Mouse (Mus musculus) stomach, postnatal 0 days (tissue): ENCODE results near the gene Zfyve21.

Experiments used
- CTCF ChIP-seq: IDR thresholded peaks from 2 replicates; pipeline ENCODE4 v1.5.1; 2016; ENCODE audit warnings: antibody characterized with exemption, low read depth, mild to moderate bottlenecking, moderate library complexity
- EP300 ChIP-seq: optimal IDR thresholded peaks from 2 replicates; pipeline ENCODE3; 2016; ENCODE audit warnings: antibody characterized with exemption

DNA sequence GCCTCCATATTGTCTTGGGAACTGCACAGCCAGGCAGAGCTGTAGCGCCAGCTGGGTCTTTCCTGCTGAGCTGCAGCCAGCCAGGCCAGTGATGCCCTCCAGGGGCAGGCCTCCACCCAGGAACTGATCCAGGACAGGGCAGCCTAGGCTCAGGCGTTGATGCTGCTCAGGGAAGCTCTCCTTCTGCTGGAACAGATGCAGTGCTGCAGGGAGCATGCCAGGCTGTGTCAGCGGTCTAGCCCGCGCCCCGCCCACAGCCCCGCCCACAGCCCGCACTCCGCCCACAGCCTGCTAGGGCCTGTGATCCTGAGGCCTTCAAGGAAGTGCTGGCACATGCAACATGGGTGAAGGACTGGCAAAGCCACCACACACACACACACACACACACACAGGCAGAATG is 4.2 kb upstream of the Zfyve21 start:
- TF ChIP-seq CTCF (peak; percentile 63), EP300 (no peak)
